Mouse (Mus musculus) lung, embryonic 15.5 days (tissue): ENCODE results near the gene Tmprss7. TPM values are rescaled to one million over a fixed set of nuclear protein-coding genes. Genes with fewer than 3 reads are reported as not detected.

ENCODE experiments used
- ATAC-seq: fragments of 200-750 bp; cut with Nextera tagmentation; 2 replicates; pipeline ENCODE4 v1.8.0; 2017; ENCODE audit warnings: moderate number of reproducible peaks, borderline replicate concordance; ENCODE audit not compliant: low FRiP score, low TSS enrichment; ENCODE audit errors: extremely low read depth
- H3K27ac ChIP-seq: fragments of 300-500 bp; sonication (generic); 2 replicates; pipeline ENCODE4 v1.5.1; 2015; ENCODE audit warnings: moderate library complexity, mild to moderate bottlenecking, inconsistent platforms
- H3K27me3 ChIP-seq: fragments of 300-500 bp; sonication (generic); 2 replicates; pipeline ENCODE4 v1.6.1; 2015; ENCODE audit warnings: inconsistent platforms
- H3K36me3 ChIP-seq: fragments of 300-500 bp; sonication (generic); 2 replicates; pipeline ENCODE4 v1.6.1; 2015; ENCODE audit warnings: inconsistent platforms
- H3K4me1 ChIP-seq: fragments of 300-500 bp; sonication (generic); 2 replicates; pipeline ENCODE4 v1.6.1; 2015; ENCODE audit warnings: inconsistent platforms
- H3K4me2 ChIP-seq: fragments of 300-500 bp; sonication (generic); 2 replicates; pipeline ENCODE4 v1.6.1; 2015; ENCODE audit warnings: inconsistent platforms, mild to moderate bottlenecking, moderate library complexity
- H3K4me3 ChIP-seq: fragments of 300-500 bp; sonication (generic); 2 replicates; pipeline ENCODE4 v1.5.1; 2015; ENCODE audit warnings: mild to moderate bottlenecking, inconsistent platforms
- H3K9ac ChIP-seq: fragments of 300-500 bp; sonication (generic); 2 replicates; pipeline ENCODE4 v1.6.1; 2015; ENCODE audit warnings: inconsistent platforms
- H3K9me3 ChIP-seq: fragments of 300-500 bp; sonication (generic); 2 replicates; pipeline ENCODE4 v1.6.1; 2016; ENCODE audit warnings: inconsistent platforms
- WGBS: fragments of 180-500 bp; shearing (Covaris S2); methylation state at CpG from one replicate; pipeline ENCODE4 v1.1.7; 2015; 5-methylcytosine and 5-hydroxymethylcytosine counted together
- polyA plus RNA-seq: library from polyadenylated mRNA; unstranded; fragments of >200 nt; fragmentation: Nextera tagmentation; extraction: Ambion mirVana; gene quantifications from 2 replicates; pipeline ENCODE4 v1.2.1, GENCODE M21; 2015

The Tmprss7 gene
- polyA plus RNA-seq, 1 experiment from 2014 or later: 0.10 TPM

DNA sequence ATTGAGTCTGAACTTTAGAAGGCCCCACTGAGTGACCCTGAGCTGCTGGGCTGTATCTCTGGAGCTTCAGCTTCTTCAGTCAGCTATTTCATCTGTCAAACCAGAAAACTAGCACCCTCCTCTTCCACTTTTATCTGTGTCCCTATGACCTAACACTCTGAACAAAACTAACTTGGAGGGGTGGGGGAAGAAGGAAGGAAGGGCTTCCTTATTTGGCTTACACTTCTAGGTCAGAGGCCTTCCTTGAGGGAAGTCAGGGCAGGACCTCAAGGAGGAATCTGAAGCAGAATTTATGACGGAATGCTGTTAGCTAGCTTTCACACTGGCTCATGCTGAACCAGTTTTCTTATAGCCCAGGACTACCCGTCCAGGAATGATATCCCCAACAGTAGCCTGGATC is 42.0 kb downstream of the Tmprss7 start:
- no peak overlapping the region for H3K4me2 ChIP-seq
- H3K36me3 ChIP-seq: no peaks in the 10 kb centered on the region
- no peak overlapping the region for H3K27ac ChIP-seq
- H3K4me1 ChIP-seq: peaks cover 7% of the 10 kb centered on the region; the same call in 1 of the 2 replicates
- no peak overlapping the region for H3K4me3 ChIP-seq
- H3K27me3 ChIP-seq: no peaks in the 10 kb centered on the region
- no peak for ATAC-seq
- H3K9ac ChIP-seq: no peak overlapping the region
- WGBS: 35% methylated on average over 2 of the region's 2 CpGs
- no peaks in the 10 kb centered on the region for H3K9me3 ChIP-seq

DNA sequence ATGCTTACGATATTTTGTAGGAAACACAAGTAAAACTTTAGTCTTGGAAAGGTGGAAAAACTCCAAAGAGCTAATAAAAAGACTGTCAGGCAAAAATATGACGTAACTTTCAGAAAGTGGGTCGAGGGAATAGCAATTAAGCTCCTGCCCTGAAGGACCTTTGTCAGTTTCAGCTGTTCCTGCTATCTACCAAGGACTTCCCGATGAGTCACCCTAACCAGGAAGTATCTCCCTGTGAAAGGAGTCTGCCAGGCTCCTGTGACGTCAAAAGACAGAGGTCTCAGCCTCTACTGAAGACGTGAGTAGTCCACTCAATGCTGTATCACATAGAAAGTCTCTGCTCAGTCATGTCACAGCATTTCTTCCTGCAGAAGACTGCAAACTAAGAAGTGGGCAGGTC is 49.1 kb downstream of the Tmprss7 start:
- Histone ChIP-seq H3K27ac (no peak overlapping the region), H3K4me1 (no peaks in the 10 kb centered on the region), H3K9ac (no peak overlapping the region), H3K4me3 (no peak overlapping the region), H3K36me3 (no peaks in the 10 kb centered on the region), H3K9me3 (no peaks in the 10 kb centered on the region), H3K4me2 (no peak overlapping the region), H3K27me3 (no peaks in the 10 kb centered on the region)
- WGBS: 58% methylated on average over 6 of the region's 6 CpGs
- no peak for ATAC-seq

DNA sequence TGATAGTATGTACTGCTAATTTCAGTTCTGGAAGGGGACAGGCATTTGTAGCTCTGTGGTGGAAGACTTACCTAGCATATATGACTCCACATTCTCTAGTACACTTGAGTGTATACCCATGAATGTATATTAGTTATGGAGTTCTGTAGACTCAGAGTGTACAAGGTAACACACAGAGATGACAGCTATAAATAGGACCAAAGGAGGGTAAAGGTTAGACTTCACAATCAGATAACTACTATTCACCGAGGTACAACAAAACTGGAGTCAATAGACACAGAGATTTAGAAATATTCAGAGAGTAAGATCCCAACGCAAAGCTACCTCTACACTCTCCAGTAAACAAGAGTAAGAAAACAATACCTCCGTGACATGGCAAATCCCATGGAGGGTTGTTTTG is 49.5 kb downstream of the Tmprss7 start:
- WGBS: 87% methylated on average over 3 of the region's 3 CpGs
- no peak for ATAC-seq

DNA sequence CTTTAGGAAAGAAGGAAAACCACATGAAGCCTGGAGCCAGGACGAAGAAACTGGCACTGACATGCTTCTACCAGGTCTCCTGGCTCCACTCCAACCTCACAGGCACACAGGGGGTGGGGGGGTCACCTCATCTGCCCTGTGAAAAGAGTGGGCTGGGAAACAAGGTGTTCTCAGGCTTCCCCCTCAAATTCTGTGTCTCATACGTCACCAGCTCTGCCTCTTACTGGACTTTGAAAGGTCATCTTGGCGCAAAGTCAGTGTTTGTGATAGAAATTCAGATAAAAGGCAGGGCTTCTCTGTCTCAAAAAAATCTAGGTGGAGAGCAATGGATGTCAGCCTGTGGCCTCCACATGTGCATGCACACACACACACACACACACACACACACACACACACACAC is 52.2 kb downstream of the Tmprss7 start:
- H3K36me3 ChIP-seq: no peaks in the 10 kb centered on the region
- H3K27ac ChIP-seq: no peak overlapping the region
- 31% methylated on average over 3 of the region's 3 CpGs for WGBS
- no peak for ATAC-seq
- peaks cover 5% of the 10 kb centered on the region; the same call in 1 of the 2 replicates for H3K27me3 ChIP-seq
- H3K9me3 ChIP-seq: no peaks in the 10 kb centered on the region
- no peaks in the 10 kb centered on the region for H3K4me1 ChIP-seq
- no peak overlapping the region for H3K4me3 ChIP-seq
- no peak overlapping the region for H3K9ac ChIP-seq
- H3K4me2 ChIP-seq: no peak overlapping the region

More for the DNA sequence above, 49.5 kb downstream of the Tmprss7 start:
- no peaks in the 10 kb centered on the region for H3K27me3 ChIP-seq
- H3K4me2 ChIP-seq: no peak overlapping the region
- no peak overlapping the region for H3K4me3 ChIP-seq
- no peak overlapping the region for H3K27ac ChIP-seq
- H3K9me3 ChIP-seq: no peaks in the 10 kb centered on the region
- H3K4me1 ChIP-seq: no peaks in the 10 kb centered on the region
- no peak overlapping the region for H3K9ac ChIP-seq
- no peaks in the 10 kb centered on the region for H3K36me3 ChIP-seq

DNA sequence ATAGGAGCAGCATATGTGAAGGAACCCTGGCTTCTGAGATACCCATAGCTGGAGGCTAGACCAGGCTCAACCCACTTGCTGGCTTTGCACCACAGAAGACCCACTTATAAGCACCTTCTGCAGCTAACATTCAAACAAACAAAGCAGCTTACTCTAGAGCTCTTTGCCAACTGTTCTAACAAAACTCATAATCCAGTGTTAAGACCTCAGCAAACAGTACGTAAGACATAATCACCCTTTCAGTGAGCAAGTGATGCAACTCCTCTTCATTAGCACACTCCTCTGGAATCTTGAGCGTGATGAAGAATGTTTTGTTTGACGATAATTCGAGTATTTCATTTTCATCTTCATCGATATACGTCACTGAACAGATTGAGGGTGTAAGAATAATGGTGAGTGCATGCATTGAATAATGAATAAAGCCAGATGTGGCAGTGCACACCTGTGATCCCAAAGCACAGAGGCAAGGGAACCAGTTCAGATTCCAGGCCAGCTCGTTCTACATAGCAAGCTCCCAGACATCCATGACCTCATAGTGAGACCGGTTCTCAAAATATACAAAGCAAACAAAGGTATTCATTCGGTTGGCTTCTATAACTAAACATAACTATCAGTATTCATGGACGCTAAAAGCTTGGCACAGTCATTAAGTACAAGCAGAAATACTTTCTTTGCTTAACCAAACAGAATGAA is 53.2 kb downstream of the Tmprss7 start:
- Histone ChIP-seq H3K4me2 (no peak overlapping the region), H3K4me1 (no peaks in the 10 kb centered on the region), H3K27ac (no peak overlapping the region), H3K27me3 (peaks cover 5% of the 10 kb centered on the region; the same call in 1 of the 2 replicates), H3K9me3 (no peaks in the 10 kb centered on the region), H3K36me3 (no peaks in the 10 kb centered on the region), H3K4me3 (no peak overlapping the region), H3K9ac (no peak overlapping the region)
- ATAC-seq: no peak
- WGBS: 44% methylated on average over 10 of the region's 10 CpGs

DNA sequence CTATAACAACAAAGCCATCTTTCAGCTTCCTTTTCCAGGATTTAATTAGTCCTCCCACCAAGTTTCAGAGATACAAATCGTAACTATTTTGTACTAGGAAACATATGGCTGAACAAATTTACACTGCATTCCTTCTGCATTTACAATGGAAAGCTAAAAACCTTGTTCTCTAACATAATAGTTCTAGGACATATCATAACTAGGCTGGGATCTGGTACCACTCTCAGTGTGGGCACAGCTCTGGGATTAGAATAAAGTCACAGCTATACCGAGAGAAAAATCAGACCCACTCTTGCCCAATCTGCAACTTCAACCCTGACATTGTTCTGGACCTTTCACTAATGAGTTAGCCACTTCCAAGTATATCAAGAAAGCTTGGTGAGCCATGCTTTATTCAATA is 57.6 kb downstream of the Tmprss7 start:
- H3K36me3 ChIP-seq: no peaks in the 10 kb centered on the region
- ATAC-seq: no peak
- peaks cover 9% of the 10 kb centered on the region; the same call in 1 of the 2 replicates for H3K27me3 ChIP-seq
- H3K4me1 ChIP-seq: no peaks in the 10 kb centered on the region
- 73% methylated on average over 2 of the region's 2 CpGs for WGBS
- no peaks in the 10 kb centered on the region for H3K9me3 ChIP-seq
- no peak overlapping the region for H3K9ac ChIP-seq
- H3K4me3 ChIP-seq: no peak overlapping the region
- H3K27ac ChIP-seq: no peak overlapping the region
- no peak overlapping the region for H3K4me2 ChIP-seq

DNA sequence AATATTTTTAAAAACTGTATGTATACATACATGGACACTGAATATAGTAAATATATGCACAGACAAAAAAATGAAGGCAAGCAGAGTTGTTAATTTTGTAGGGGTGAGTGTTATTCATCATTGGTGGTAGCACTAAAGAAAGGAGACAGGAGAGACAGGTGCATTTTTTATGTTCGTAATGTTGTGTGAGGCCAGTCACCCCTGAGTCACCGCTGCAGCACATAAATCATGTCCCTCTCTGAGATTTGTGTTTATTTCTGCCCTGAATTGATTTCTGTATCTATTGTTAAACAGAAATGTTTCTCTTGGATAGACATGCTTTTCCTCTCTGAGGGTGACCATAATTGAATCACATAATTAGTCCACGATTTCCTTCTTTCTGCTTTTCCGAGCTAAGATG is 61.0 kb downstream of the Tmprss7 start:
- no peak overlapping the region for H3K9ac ChIP-seq
- ATAC-seq: no peak
- H3K27me3 ChIP-seq: peaks cover 5% of the 10 kb centered on the region; the same call in 1 of the 2 replicates
- no peaks in the 10 kb centered on the region for H3K9me3 ChIP-seq
- H3K27ac ChIP-seq: no peak overlapping the region
- WGBS: 60% methylated on average over 4 of the region's 4 CpGs
- H3K36me3 ChIP-seq: no peaks in the 10 kb centered on the region
- H3K4me1 ChIP-seq: peaks cover 4% of the 10 kb centered on the region; the same call in 1 of the 2 replicates
- no peak overlapping the region for H3K4me3 ChIP-seq
- no peak overlapping the region for H3K4me2 ChIP-seq

DNA sequence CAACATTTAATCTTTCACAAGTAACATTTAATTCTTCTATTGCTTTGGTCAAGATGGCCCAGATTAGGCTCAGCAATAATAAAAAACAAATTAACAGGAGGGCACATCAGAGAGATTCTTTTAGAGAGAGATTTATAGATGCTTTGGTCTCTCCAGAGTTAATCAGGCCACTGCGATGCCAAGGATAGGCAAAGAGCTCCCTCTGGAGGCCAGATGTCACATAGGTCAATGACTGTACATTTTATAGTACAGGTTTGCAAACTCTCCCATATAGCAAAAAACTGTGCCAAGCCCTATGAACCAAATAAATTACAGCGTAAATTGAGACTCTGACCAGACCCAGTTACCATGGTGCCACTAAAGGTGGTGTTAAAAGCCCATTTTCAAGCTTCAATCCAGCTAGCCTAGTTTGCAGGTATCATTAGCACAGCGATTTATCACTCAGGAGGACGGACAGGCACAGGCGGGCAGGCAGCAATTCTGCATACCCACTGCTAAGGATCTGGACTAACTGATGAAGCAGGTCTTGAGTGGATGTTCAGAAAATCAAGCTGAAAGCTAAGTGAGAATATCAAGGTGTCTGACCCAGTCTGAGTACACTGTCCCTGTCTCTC is 63.0 kb downstream of the Tmprss7 start:
- Histone ChIP-seq H3K27ac (no peak overlapping the region), H3K9ac (no peak overlapping the region), H3K9me3 (no peaks in the 10 kb centered on the region), H3K4me2 (no peak overlapping the region), H3K4me3 (no peak overlapping the region), H3K4me1 (peaks cover 4% of the 10 kb centered on the region; the same call in 1 of the 2 replicates), H3K27me3 (peaks cover 5% of the 10 kb centered on the region; the same call in 1 of the 2 replicates), H3K36me3 (no peaks in the 10 kb centered on the region)
- WGBS: 51% methylated on average over 5 of the region's 5 CpGs
- peak; percentile 69; the same call in 1 of the 2 replicates for ATAC-seq

DNA sequence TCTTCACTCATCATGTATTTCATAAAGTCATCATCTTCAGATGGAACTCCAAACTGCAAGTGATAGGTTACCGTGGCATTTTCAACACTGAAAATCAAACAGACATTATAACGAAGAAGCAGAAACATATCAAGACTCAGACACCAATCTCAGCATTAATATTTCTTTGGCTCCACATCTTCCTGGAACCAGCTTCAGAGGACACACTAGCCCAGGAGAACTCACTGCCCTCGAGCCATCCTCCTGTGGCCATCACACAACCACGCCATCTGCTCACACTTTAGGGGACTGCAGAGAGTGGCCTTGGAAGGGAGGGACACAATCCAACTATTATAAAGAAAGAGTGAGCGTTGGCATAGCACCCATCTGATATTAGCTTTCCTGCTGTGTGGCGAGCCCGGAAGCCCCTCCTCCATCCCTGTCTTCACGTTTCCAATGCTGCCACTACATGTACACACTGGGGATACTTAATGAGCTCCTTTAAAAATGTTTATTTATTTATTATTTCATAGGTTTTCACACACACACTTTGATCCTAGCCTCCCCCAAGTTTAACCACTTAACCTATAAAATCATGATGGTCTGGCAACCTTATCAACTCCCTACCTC is 63.9 kb downstream of the Tmprss7 start:
- H3K27ac ChIP-seq: no peak overlapping the region
- no peak overlapping the region for H3K9ac ChIP-seq
- no peaks in the 10 kb centered on the region for H3K36me3 ChIP-seq
- H3K27me3 ChIP-seq: peaks cover 1% of the 10 kb centered on the region; the same call in 1 of the 2 replicates
- H3K4me2 ChIP-seq: no peak overlapping the region
- H3K9me3 ChIP-seq: no peaks in the 10 kb centered on the region
- H3K4me1 ChIP-seq: peaks cover 4% of the 10 kb centered on the region; the same call in 1 of the 2 replicates
- 52% methylated on average over 8 of the region's 8 CpGs for WGBS
- H3K4me3 ChIP-seq: no peak overlapping the region
- ATAC-seq: peak; percentile 27; the same call in 1 of the 2 replicates

DNA sequence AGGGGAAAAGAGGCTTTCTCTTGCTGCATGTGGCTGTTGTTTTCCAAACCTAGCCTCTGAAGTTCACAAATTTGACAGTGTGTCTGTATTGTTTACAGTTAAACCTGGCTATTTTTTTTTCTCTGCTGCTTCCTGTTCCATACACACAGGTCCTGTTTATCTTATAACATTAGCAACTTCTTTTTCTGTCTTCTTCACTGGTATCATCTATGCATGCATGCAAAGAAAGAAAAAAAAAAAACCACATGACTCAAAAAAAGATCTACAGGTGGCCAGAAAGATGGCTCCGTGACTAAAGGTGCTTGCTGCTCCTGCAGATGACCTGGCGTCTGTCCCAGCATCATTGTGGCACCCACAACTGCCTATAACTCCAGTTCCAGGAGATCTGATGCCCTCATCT is 68.1 kb downstream of the Tmprss7 start:
- H3K27me3 ChIP-seq: no peaks in the 10 kb centered on the region
- no peaks in the 10 kb centered on the region for H3K9me3 ChIP-seq
- no peak overlapping the region for H3K9ac ChIP-seq
- H3K36me3 ChIP-seq: no peaks in the 10 kb centered on the region
- no peak overlapping the region for H3K4me3 ChIP-seq
- 65% methylated on average over 2 of the region's 2 CpGs for WGBS
- ATAC-seq: no peak
- H3K27ac ChIP-seq: no peak overlapping the region
- H3K4me1 ChIP-seq: peaks cover 4% of the 10 kb centered on the region; the same call in 1 of the 2 replicates
- no peak overlapping the region for H3K4me2 ChIP-seq

DNA sequence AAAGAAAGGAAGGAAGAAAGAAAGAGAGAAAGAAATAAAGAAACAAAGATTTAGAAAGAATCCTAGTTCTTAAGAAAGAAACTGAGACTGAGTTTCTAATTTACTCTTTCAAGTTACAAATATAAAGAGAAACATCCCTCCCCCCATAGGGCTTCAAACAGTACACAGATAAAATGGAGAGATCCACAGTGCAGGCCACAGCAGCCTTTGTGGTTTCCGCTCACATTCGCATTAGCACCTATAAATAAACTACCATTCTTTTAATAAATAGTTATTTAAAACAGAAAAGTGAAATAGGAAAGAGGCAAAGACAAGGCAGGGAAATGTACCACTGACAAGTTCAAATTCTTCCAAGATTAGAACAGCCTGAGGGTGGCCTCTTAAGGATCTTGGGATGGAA is 68.7 kb downstream of the Tmprss7 start:
- Histone ChIP-seq H3K27ac (no peak overlapping the region), H3K9ac (no peak overlapping the region), H3K27me3 (no peaks in the 10 kb centered on the region), H3K4me3 (no peak overlapping the region), H3K4me2 (no peak overlapping the region), H3K9me3 (no peaks in the 10 kb centered on the region), H3K36me3 (no peaks in the 10 kb centered on the region), H3K4me1 (peaks cover 5% of the 10 kb centered on the region; the same call in 1 of the 2 replicates)
- 75% methylated on average over 2 of the region's 2 CpGs for WGBS
- no peak for ATAC-seq

DNA sequence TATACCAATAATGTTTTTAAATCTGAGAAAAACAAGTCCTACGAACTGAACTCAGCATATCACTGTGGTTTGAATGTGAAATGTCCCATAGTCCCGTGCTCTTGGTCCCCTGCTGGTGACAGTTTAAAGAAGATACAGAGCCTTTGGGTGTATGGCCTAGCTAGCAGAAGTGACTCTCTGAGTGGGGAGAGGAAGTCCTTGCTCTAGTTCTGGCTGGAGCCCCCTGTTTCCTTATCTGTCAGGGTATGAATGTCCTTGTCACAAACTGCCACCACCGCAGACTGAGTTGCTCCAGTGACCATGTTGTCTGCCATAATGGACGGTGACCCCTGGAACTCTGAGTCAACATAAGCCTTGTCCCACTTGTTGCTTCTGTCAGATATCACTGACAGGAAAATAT is 70.2 kb downstream of the Tmprss7 start:
- Histone ChIP-seq H3K27me3 (no peaks in the 10 kb centered on the region), H3K4me1 (0 out of 2 replicates have a peak, but pooled peaks cover 4% of the 10 kb centered on the region), H3K4me2 (no peak overlapping the region), H3K9me3 (no peaks in the 10 kb centered on the region), H3K4me3 (no peak overlapping the region), H3K36me3 (no peaks in the 10 kb centered on the region), H3K27ac (no peak overlapping the region), H3K9ac (no peak overlapping the region)
- WGBS: 82% methylated on average over 4 of the region's 4 CpGs
- ATAC-seq: no peak
